Mouse (Mus musculus) kidney, embryonic 16.5 days (tissue): ENCODE measurements at regions not wholly inside any gene's neighbourhood (a gene's known extent, or its start where the extent isn't known, plus 50 kb on each side); places are given as distances from the start of the nearest gene placed in this dataset.
"Not testable (repeated sequence)": the region's sequence is repeated elsewhere in the genome, so short reads cannot be mapped to it uniquely, and the experiment has no call there.

Experiments
- ATAC-seq: fragments of 200-750 bp; cut with Nextera tagmentation; 2 replicates; pipeline ENCODE4 v1.8.0; 2017; ENCODE audit warnings: moderate TSS enrichment; ENCODE audit not compliant: low FRiP score, low TSS enrichment
- H3K27ac ChIP-seq: fragments of 300-500 bp; sonication (generic); 2 replicates; pipeline ENCODE4 v1.5.1; 2014; ENCODE audit warnings: low read length
- H3K27me3 ChIP-seq: fragments of 300-500 bp; sonication (generic); 2 replicates; pipeline ENCODE4 v1.6.1; 2014; ENCODE audit warnings: low read length, control low read depth, mixed read lengths; ENCODE audit not compliant: insufficient read depth
- H3K36me3 ChIP-seq: fragments of 300-500 bp; sonication (generic); 2 replicates; pipeline ENCODE4 v1.6.1; 2014; ENCODE audit warnings: low read length, control low read depth, mixed read lengths; ENCODE audit not compliant: insufficient read depth
- H3K4me1 ChIP-seq: fragments of 300-500 bp; sonication (generic); 2 replicates; pipeline ENCODE4 v1.6.1; 2014; ENCODE audit warnings: low read length, control low read depth, mixed read lengths; ENCODE audit not compliant: insufficient read depth
- H3K4me2 ChIP-seq: fragments of 300-500 bp; sonication (generic); replicated peaks from 2 replicates; pipeline ENCODE4 v1.6.1; 2014; ENCODE audit warnings: low read depth, low read length
- H3K4me3 ChIP-seq: fragments of 300-500 bp; sonication (generic); 2 replicates; pipeline ENCODE4 v1.5.1; 2014; ENCODE audit warnings: mild to moderate bottlenecking, low read length
- H3K9ac ChIP-seq: fragments of 300-500 bp; sonication (generic); replicated peaks from 2 replicates; pipeline ENCODE4 v1.6.1; 2014; ENCODE audit warnings: low read length
- H3K9me3 ChIP-seq: fragments of 300-500 bp; sonication (generic); 2 replicates; pipeline ENCODE4 v1.6.1; 2016; ENCODE audit warnings: low read length, control low read depth
- WGBS: fragments of 180-500 bp; shearing (Covaris S2); extraction: QIAGEN DNeasy Blood & Tissue Kit; methylation state at CpG from one replicate; pipeline ENCODE4 v1.1.7; 2014; 5-methylcytosine and 5-hydroxymethylcytosine counted together

GRCm38 (mm10) chr2:100434991-100435390, 1189.5 kb upstream of the Rag2 start:
- no peaks in the 10 kb centered on the region for H3K4me1 ChIP-seq
- H3K9ac ChIP-seq: no peak overlapping the region
- no peak for ATAC-seq
- H3K27ac ChIP-seq: no peak overlapping the region
- no peaks in the 10 kb centered on the region for H3K27me3 ChIP-seq
- H3K4me3 ChIP-seq: no peak overlapping the region
- no peak overlapping the region for H3K4me2 ChIP-seq
- WGBS: 68% methylated on average over 3 of the region's 3 CpGs
- H3K9me3 ChIP-seq: no peaks in the 10 kb centered on the region
- no peaks in the 10 kb centered on the region for H3K36me3 ChIP-seq

GRCm38 (mm10) chr2:100445868-100446267, 1178.7 kb upstream of the Rag2 start:
- H3K36me3 ChIP-seq: no peaks in the 10 kb centered on the region
- H3K4me1 ChIP-seq: no peaks in the 10 kb centered on the region
- no peak overlapping the region for H3K4me2 ChIP-seq
- H3K9ac ChIP-seq: no peak overlapping the region
- 77% methylated on average over 1 of the region's 1 CpGs for WGBS
- H3K27ac ChIP-seq: no peak overlapping the region
- no peaks in the 10 kb centered on the region for H3K27me3 ChIP-seq
- ATAC-seq: no peak
- H3K4me3 ChIP-seq: no peak overlapping the region
- no peaks in the 10 kb centered on the region for H3K9me3 ChIP-seq

DNA sequence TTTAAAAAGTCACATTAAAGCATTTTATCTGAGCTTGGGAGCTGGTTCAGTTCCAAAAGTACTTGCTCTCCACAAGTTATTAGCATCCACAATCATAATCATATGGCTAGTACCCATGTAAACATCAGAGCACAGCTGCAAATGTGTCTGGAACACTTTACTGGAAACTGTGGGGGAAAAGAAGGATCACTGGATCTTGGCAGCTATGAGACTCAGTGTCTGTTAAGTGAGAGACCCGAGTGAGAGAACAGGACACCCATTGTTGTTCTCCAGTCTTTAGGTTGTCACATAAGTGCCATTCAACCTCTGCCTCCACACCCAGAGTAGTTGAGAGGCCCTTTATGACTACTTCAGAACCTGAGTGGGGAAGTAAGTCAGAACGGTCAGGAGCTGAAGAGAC, 1178.2 kb upstream of the Rag2 start:
- Histone ChIP-seq H3K4me3 (no peak overlapping the region), H3K36me3 (no peaks in the 10 kb centered on the region), H3K4me1 (no peaks in the 10 kb centered on the region), H3K9ac (no peak overlapping the region), H3K9me3 (no peaks in the 10 kb centered on the region), H3K27ac (no peak overlapping the region), H3K27me3 (no peaks in the 10 kb centered on the region), H3K4me2 (no peak overlapping the region)
- 59% methylated on average over 2 of the region's 2 CpGs for WGBS
- ATAC-seq: no peak

GRCm38 (mm10) chr2:100459641-100460040, 1164.9 kb upstream of the Rag2 start:
- H3K36me3 ChIP-seq, H3K9me3 ChIP-seq, H3K9ac ChIP-seq, H3K4me2 ChIP-seq, H3K4me1 ChIP-seq, H3K4me3 ChIP-seq, ATAC-seq, H3K27me3 ChIP-seq, H3K27ac ChIP-seq: not testable (repeated sequence)
- WGBS: no CpG with 5 or more reads among the region's 1 CpGs

DNA sequence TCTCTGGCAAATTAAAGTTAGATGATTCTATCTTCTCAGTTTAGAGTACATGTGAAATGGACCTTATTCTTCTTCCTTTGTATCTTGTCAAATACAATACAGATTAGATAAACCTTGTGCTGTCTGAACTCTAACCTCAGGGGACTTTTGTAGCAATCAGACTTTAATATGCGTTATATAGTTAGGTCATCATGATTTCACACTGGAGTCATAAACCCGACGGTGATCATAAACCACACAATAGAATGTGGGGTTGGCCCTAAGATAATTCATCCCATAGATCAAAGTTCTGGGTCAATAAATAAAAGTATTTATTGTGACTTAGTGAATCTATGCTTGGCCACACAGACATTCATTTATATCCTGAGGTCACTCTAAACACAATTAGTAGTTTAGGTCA, 1138.3 kb upstream of the Rag2 start:
- WGBS: no CpG with 5 or more reads among the region's 3 CpGs
- H3K9me3 ChIP-seq, H3K4me1 ChIP-seq, H3K27ac ChIP-seq, H3K4me2 ChIP-seq, ATAC-seq, H3K4me3 ChIP-seq, H3K9ac ChIP-seq, H3K36me3 ChIP-seq, H3K27me3 ChIP-seq: not testable (repeated sequence)

DNA sequence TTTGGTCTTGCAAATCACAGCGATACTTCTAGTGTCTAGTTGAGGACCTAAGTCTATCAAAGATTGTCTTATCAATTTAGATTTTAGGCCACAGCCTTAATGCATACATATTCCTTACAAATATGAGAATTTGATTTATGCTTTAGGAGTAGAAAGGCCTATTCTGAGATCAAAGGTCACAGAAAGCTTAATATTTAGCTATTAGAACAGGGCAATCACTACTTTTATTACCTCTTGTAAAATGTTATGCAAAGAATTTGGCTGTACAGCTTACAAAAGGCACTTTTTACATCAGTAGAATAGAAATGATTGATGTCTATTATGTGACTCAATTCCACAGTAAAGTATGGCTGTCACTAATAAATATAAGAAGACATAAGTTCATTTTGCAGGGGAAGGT, 1119.4 kb upstream of the Rag2 start:
- not testable (repeated sequence) for H3K36me3 ChIP-seq, H3K4me2 ChIP-seq, H3K4me1 ChIP-seq, H3K9ac ChIP-seq, H3K4me3 ChIP-seq, H3K27me3 ChIP-seq, ATAC-seq, H3K9me3 ChIP-seq, H3K27ac ChIP-seq
- WGBS: no CpG with 5 or more reads among the region's 1 CpGs
